Mouse (Mus musculus): ENCODE results near the gene Wnt3. TPM values are rescaled to one million over a fixed set of nuclear protein-coding genes. Genes with fewer than 3 reads are reported as not detected.

Gene Wnt3
- polyA plus RNA-seq (2014; fragmentation: Nextera tagmentation; extraction: Ambion mirVana), result not detected in 2 replicates

GRCm38 (mm10) chr11:103773387-103774227, at the start of gene Wnt3:
Gene Wnt3 (plus strand): TSS chr11:103774150.
- under 1% methylated on average over 60 of the region's 60 CpGs for WGBS

GRCm38 (mm10) chr11:103724331-103724771, 49.6 kb upstream of the Wnt3 start:
- Histone ChIP-seq H3K27me3 (ENCODE audit: control insufficient read depth, insufficient read depth, low read length) (no peaks in the 10 kb centered on the region), H3K4me3 (ENCODE audit: control insufficient read depth in 1 of 2, insufficient read depth in 1 of 2, low read depth in 1 of 2, low read length in 2 of 2) (no peak overlapping the region), H3K4me1 (ENCODE audit: control insufficient read depth in 2 of 2, insufficient read depth in 2 of 2, low read length in 2 of 2) (peaks cover 8 to 9% of the 10 kb centered on the region in 2 experiments; a peak in 2 of 4 replicates), H3K9ac (ENCODE audit: low read length) (no peak overlapping the region), H3K9me3 (ENCODE audit: control insufficient read depth, low read length) (no peaks in the 10 kb centered on the region), H3K36me3 (ENCODE audit: control insufficient read depth, insufficient read depth, low read length) (no peaks in the 10 kb centered on the region), H3K27ac (replicated peaks in 1 of 2; ENCODE audit: control insufficient read depth in 1 of 2, insufficient read depth in 1 of 2, low read depth in 2 of 2, low read length in 2 of 2) (no peak overlapping the region), H3K4me2 (ENCODE audit: low read length) (no peak overlapping the region)
- whole genome bisulfite sequencing, result 71% methylated on average over 11 of the region's 11 CpGs
- ATAC-seq (ENCODE audit: insufficient number of reproducible peaks, insufficient read depth, low FRiP score, low read depth), result no peak

More at GRCm38 (mm10) chr11:103773387-103774227, at the start of gene Wnt3:
- peaks cover 97% of the 10 kb centered on the region for H3K27me3 ChIP-seq (ENCODE audit: control insufficient read depth, insufficient read depth, low read length)
- ATAC-seq (ENCODE audit: insufficient number of reproducible peaks, insufficient read depth, low FRiP score, low read depth), result no peak
- H3K9me3 ChIP-seq (ENCODE audit: control insufficient read depth, low read length), result no peaks in the 10 kb centered on the region
- no peak within 1 kb of the TSS for H3K27ac ChIP-seq (replicated peaks in 1 of 2; ENCODE audit: control insufficient read depth in 1 of 2, insufficient read depth in 1 of 2, low read depth in 2 of 2, low read length in 2 of 2)
- peak within 1 kb of the TSS; percentile 0 to 32; a peak in 3 of 4 replicates for H3K4me3 ChIP-seq (ENCODE audit: control insufficient read depth in 1 of 2, insufficient read depth in 1 of 2, low read depth in 1 of 2, low read length in 2 of 2)
- peak within 1 kb of the TSS; percentile 58 for H3K4me2 ChIP-seq (ENCODE audit: low read length)
- no peaks in the 10 kb centered on the region for H3K36me3 ChIP-seq (ENCODE audit: control insufficient read depth, insufficient read depth, low read length)
- 0 out of 2 replicates have a peak within 1 kb of the TSS, but pooled peaks have one; percentile 8 for H3K9ac ChIP-seq (ENCODE audit: low read length)
- peaks cover 2 to 13% of the 10 kb centered on the region in 2 experiments; a peak in 3 of 4 replicates for H3K4me1 ChIP-seq (ENCODE audit: control insufficient read depth in 2 of 2, insufficient read depth in 2 of 2, low read length in 2 of 2)

- H3K9me3 ChIP-seq (ENCODE audit: control insufficient read depth, low read length), result no peaks in the 10 kb centered on the region
- no peak overlapping the region for H3K27ac ChIP-seq (replicated peaks in 1 of 2; ENCODE audit: control insufficient read depth in 1 of 2, insufficient read depth in 1 of 2, low read depth in 2 of 2, low read length in 2 of 2)
- H3K4me2 ChIP-seq (ENCODE audit: low read length), result no peak overlapping the region
- ATAC-seq (ENCODE audit: insufficient number of reproducible peaks, insufficient read depth, low FRiP score, low read depth), result no peak
- no peak overlapping the region for H3K4me3 ChIP-seq (ENCODE audit: control insufficient read depth in 1 of 2, insufficient read depth in 1 of 2, low read depth in 1 of 2, low read length in 2 of 2)
- H3K27me3 ChIP-seq (ENCODE audit: control insufficient read depth, insufficient read depth, low read length), result no peaks in the 10 kb centered on the region; the same call in 1 of the 2 replicates
- H3K36me3 ChIP-seq (ENCODE audit: control insufficient read depth, insufficient read depth, low read length), result no peaks in the 10 kb centered on the region
- peaks cover 4 to 6% of the 10 kb centered on the region in 2 experiments; a peak in 1 of 4 replicates for H3K4me1 ChIP-seq (ENCODE audit: control insufficient read depth in 2 of 2, insufficient read depth in 2 of 2, low read length in 2 of 2)
- H3K9ac ChIP-seq (ENCODE audit: low read length), result no peak overlapping the region
- WGBS, result 63% methylated on average over 9 of the region's 9 CpGs
Observed at GRCm38 (mm10) chr11:103729282-103729985, 44.5 kb upstream of the Wnt3 start.

GRCm38 (mm10) chr11:103731594-103731993, 42.4 kb upstream of the Wnt3 start:
- H3K4me3 ChIP-seq (ENCODE audit: control insufficient read depth in 1 of 2, insufficient read depth in 1 of 2, low read depth in 1 of 2, low read length in 2 of 2), result no peak overlapping the region
- 61% methylated on average over 9 of the region's 9 CpGs for WGBS
- H3K36me3 ChIP-seq (ENCODE audit: control insufficient read depth, insufficient read depth, low read length), result no peaks in the 10 kb centered on the region
- H3K27ac ChIP-seq (replicated peaks in 1 of 2; ENCODE audit: control insufficient read depth in 1 of 2, insufficient read depth in 1 of 2, low read depth in 2 of 2, low read length in 2 of 2), result no peak overlapping the region
- H3K4me1 ChIP-seq (ENCODE audit: control insufficient read depth in 2 of 2, insufficient read depth in 2 of 2, low read length in 2 of 2), result peaks cover 4 to 6% of the 10 kb centered on the region in 2 experiments; a peak in 1 of 4 replicates
- H3K4me2 ChIP-seq (ENCODE audit: low read length), result no peak overlapping the region
- H3K9ac ChIP-seq (ENCODE audit: low read length), result no peak overlapping the region
- no peaks in the 10 kb centered on the region; the same call in 1 of the 2 replicates for H3K27me3 ChIP-seq (ENCODE audit: control insufficient read depth, insufficient read depth, low read length)
- no peaks in the 10 kb centered on the region for H3K9me3 ChIP-seq (ENCODE audit: control insufficient read depth, low read length)
- ATAC-seq (ENCODE audit: insufficient number of reproducible peaks, insufficient read depth, low FRiP score, low read depth), result no peak

GRCm38 (mm10) chr11:103732306-103732705, 41.6 kb upstream of the Wnt3 start:
- no peak for ATAC-seq (ENCODE audit: insufficient number of reproducible peaks, insufficient read depth, low FRiP score, low read depth)
- Histone ChIP-seq H3K9me3 (ENCODE audit: control insufficient read depth, low read length) (no peaks in the 10 kb centered on the region), H3K9ac (ENCODE audit: low read length) (no peak overlapping the region), H3K36me3 (ENCODE audit: control insufficient read depth, insufficient read depth, low read length) (no peaks in the 10 kb centered on the region), H3K4me1 (ENCODE audit: control insufficient read depth in 2 of 2, insufficient read depth in 2 of 2, low read length in 2 of 2) (peaks cover 4 to 6% of the 10 kb centered on the region in 2 experiments; a peak in 1 of 4 replicates), H3K27ac (replicated peaks in 1 of 2; ENCODE audit: control insufficient read depth in 1 of 2, insufficient read depth in 1 of 2, low read depth in 2 of 2, low read length in 2 of 2) (no peak overlapping the region), H3K27me3 (ENCODE audit: control insufficient read depth, insufficient read depth, low read length) (no peaks in the 10 kb centered on the region; the same call in 1 of the 2 replicates), H3K4me2 (ENCODE audit: low read length) (no peak overlapping the region), H3K4me3 (ENCODE audit: control insufficient read depth in 1 of 2, insufficient read depth in 1 of 2, low read depth in 1 of 2, low read length in 2 of 2) (no peak overlapping the region)
- 79% methylated on average over 7 of the region's 7 CpGs for WGBS

GRCm38 (mm10) chr11:103733069-103733468, 40.9 kb upstream of the Wnt3 start:
- H3K27ac ChIP-seq (replicated peaks in 1 of 2; ENCODE audit: control insufficient read depth in 1 of 2, insufficient read depth in 1 of 2, low read depth in 2 of 2, low read length in 2 of 2), result no peak overlapping the region
- H3K9me3 ChIP-seq (ENCODE audit: control insufficient read depth, low read length), result no peaks in the 10 kb centered on the region
- no peak overlapping the region for H3K9ac ChIP-seq (ENCODE audit: low read length)
- peaks cover 4 to 6% of the 10 kb centered on the region in 2 experiments; a peak in 1 of 4 replicates for H3K4me1 ChIP-seq (ENCODE audit: control insufficient read depth in 2 of 2, insufficient read depth in 2 of 2, low read length in 2 of 2)
- H3K4me2 ChIP-seq (ENCODE audit: low read length), result no peak overlapping the region
- no peaks in the 10 kb centered on the region for H3K36me3 ChIP-seq (ENCODE audit: control insufficient read depth, insufficient read depth, low read length)
- 74% methylated on average over 4 of the region's 4 CpGs for WGBS
- H3K27me3 ChIP-seq (ENCODE audit: control insufficient read depth, insufficient read depth, low read length), result no peaks in the 10 kb centered on the region; the same call in 1 of the 2 replicates
- H3K4me3 ChIP-seq (ENCODE audit: control insufficient read depth in 1 of 2, insufficient read depth in 1 of 2, low read depth in 1 of 2, low read length in 2 of 2), result no peak overlapping the region
- no peak for ATAC-seq (ENCODE audit: insufficient number of reproducible peaks, insufficient read depth, low FRiP score, low read depth)

GRCm38 (mm10) chr11:103733961-103734360, 40.0 kb upstream of the Wnt3 start:
- Histone ChIP-seq H3K9ac (ENCODE audit: low read length) (no peak overlapping the region), H3K27ac (replicated peaks in 1 of 2; ENCODE audit: control insufficient read depth in 1 of 2, insufficient read depth in 1 of 2, low read depth in 2 of 2, low read length in 2 of 2) (no peak overlapping the region), H3K4me2 (ENCODE audit: low read length) (no peak overlapping the region), H3K9me3 (ENCODE audit: control insufficient read depth, low read length) (no peaks in the 10 kb centered on the region), H3K27me3 (ENCODE audit: control insufficient read depth, insufficient read depth, low read length) (no peaks in the 10 kb centered on the region; the same call in 1 of the 2 replicates), H3K4me1 (ENCODE audit: control insufficient read depth in 2 of 2, insufficient read depth in 2 of 2, low read length in 2 of 2) (peaks cover 4 to 6% of the 10 kb centered on the region in 2 experiments; a peak in 1 of 4 replicates), H3K36me3 (ENCODE audit: control insufficient read depth, insufficient read depth, low read length) (no peaks in the 10 kb centered on the region), H3K4me3 (ENCODE audit: control insufficient read depth in 1 of 2, insufficient read depth in 1 of 2, low read depth in 1 of 2, low read length in 2 of 2) (no peak overlapping the region)
- WGBS, result 84% methylated on average over 2 of the region's 2 CpGs
- no peak for ATAC-seq (ENCODE audit: insufficient number of reproducible peaks, insufficient read depth, low FRiP score, low read depth)

Measured in heart, embryonic 14.5 days (tissue).